21 mouse cellular contexts compared by ENCODE assay signal in the genomic region with DNA sequence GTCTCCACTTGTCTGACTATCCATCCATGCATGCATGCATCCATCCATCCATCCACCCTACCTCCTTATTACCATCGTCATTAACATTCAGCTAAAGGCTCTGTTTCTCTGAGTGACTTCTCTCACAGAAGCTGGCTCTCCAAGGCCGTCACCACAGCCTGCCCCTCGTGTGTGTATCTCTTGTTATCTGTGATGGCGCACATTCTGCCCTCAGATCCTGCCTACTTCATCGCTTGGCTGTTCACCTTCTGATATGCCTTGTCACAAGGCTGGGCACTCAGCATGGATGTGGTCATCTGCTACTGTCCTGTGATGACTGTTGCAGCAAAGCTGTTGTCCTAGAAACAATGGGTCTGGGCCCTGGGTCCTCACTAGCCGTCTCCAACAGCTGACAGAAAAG. TPM values are rescaled to one million over a fixed set of nuclear protein-coding genes. Genes with fewer than 3 reads are reported as not detected.
A peak's percentile ranks its signal among the peaks of the same experiment; 100 is the strongest.
DNase-seq lines count a peak whose midpoint lies in the region; ATAC-seq lines count a peak whose summit lies in the region.
"Had no signal": no experiment of that assay in that cellular context is flagged by ENCODE, and none has a peak within 500 bp of the region (broad histone marks: within the 10 kb centered on the region; RNA-seq: fewer than 3 reads in every experiment).

No protein-coding gene starts in this region.

- H3K9ac ChIP-seq in neural tube, embryonic 12.5 days = 0 out of 2 replicates have a peak overlapping the region, but pooled peaks have one; percentile 21
- peak overlapping the region; percentile 52 for H3K9ac ChIP-seq in liver, embryonic 11.5 days (ENCODE audit: low read depth, low read length)
- H3K9ac ChIP-seq: embryonic facial prominence, embryonic 15.5 days; forebrain, embryonic 15.5 days; heart, embryonic 12.5 days; midbrain, embryonic 12.5 days had no signal

- ATAC-seq in neural tube, embryonic 12.5 days (ENCODE audit: low FRiP score, low read depth) = no peak
- peak; percentile 85 for ATAC-seq in liver, embryonic 11.5 days (replicated peaks; ENCODE audit: low FRiP score)
- ATAC-seq in megakaryocyte progenitor cell, adult 5-6 weeks (replicated peaks; ENCODE audit: poor library complexity) = peak; percentile 84
- ATAC-seq: forebrain, embryonic 15.5 days; inflammation-experienced regulatory T-cells, adult 6 months had no signal

- 78% methylated on average over 6 of the region's 6 CpGs for WGBS in neural tube, embryonic 12.5 days
- WGBS in liver, embryonic 11.5 days = 44% methylated on average over 6 of the region's 6 CpGs

- H3K36me3 ChIP-seq in neural tube, embryonic 12.5 days = peaks cover 41% of the 10 kb centered on the region
- H3K36me3 ChIP-seq in liver, embryonic 11.5 days (ENCODE audit: control insufficient read depth, insufficient read depth, low read length) = peaks cover 30% of the 10 kb centered on the region

- no peak overlapping the region for H3K27ac ChIP-seq in neural tube, embryonic 12.5 days
- peak overlapping the region; percentile 73 for H3K27ac ChIP-seq in liver, embryonic 11.5 days (ENCODE audit: low read depth, low read length)
- H3K27ac ChIP-seq: embryonic facial prominence, embryonic 15.5 days; forebrain, embryonic 15.5 days; midbrain, embryonic 12.5 days had no signal

- H3K9me3 ChIP-seq in neural tube, embryonic 12.5 days = no peaks in the 10 kb centered on the region
- H3K9me3 ChIP-seq in liver, embryonic 11.5 days (ENCODE audit: control insufficient read depth, low read length) = no peaks in the 10 kb centered on the region
- H3K9me3 ChIP-seq: embryonic facial prominence, embryonic 15.5 days; forebrain, embryonic 15.5 days; G1E; heart, embryonic 12.5 days; midbrain, embryonic 12.5 days had no signal

- no peak for DNase-seq in neural tube, embryonic 10.5 days (ENCODE audit: extremely low spot score, low spot score)
- DNase-seq in c-Kit-positive CD71-positive TER-119-positive erythroid progenitor cells, embryonic 14.5 days (ENCODE audit: low spot score) = peak; percentile 71
- DNase-seq in liver, embryonic 11.5 days (ENCODE audit: low spot score) = no peak
- DNase-seq in kidney, postnatal 25 days = no peak
- no peak for DNase-seq in adrenal gland, adult 18-20 months (ENCODE audit: low spot score in 2 of 2)
- DNase-seq: adrenal gland, postnatal 14 days; gastrocnemius, postnatal 36 days; right cerebral cortex, postnatal 14 days had no signal

- H3K4me3 ChIP-seq in neural tube, embryonic 12.5 days = no peak overlapping the region
- no peak overlapping the region for H3K4me3 ChIP-seq in liver, embryonic 11.5 days (ENCODE audit: low read depth, low read length)
- H3K4me3 ChIP-seq: embryonic facial prominence, embryonic 15.5 days; forebrain, embryonic 15.5 days; heart, embryonic 12.5 days; midbrain, embryonic 12.5 days; myocyte had no signal

- H3K4me1 ChIP-seq in neural tube, embryonic 12.5 days = no peaks in the 10 kb centered on the region
- H3K4me1 ChIP-seq in liver, embryonic 11.5 days (replicated peaks; ENCODE audit: control insufficient read depth, insufficient read depth, low read length) = peaks cover 41% of the 10 kb centered on the region

- H3K27me3 ChIP-seq in neural tube, embryonic 12.5 days (replicated peaks) = no peaks in the 10 kb centered on the region
- no peaks in the 10 kb centered on the region for H3K27me3 ChIP-seq in liver, embryonic 11.5 days (replicated peaks; ENCODE audit: control insufficient read depth, insufficient read depth, low read length)
- H3K27me3 ChIP-seq: embryonic facial prominence, embryonic 15.5 days; forebrain, embryonic 15.5 days; heart, embryonic 12.5 days; midbrain, embryonic 12.5 days had no signal

- H3K4me2 ChIP-seq in neural tube, embryonic 12.5 days (replicated peaks) = no peak overlapping the region
- peak overlapping the region; percentile 27 for H3K4me2 ChIP-seq in liver, embryonic 11.5 days
- H3K4me2 ChIP-seq: embryonic facial prominence, embryonic 15.5 days; forebrain, embryonic 15.5 days; heart, embryonic 12.5 days; midbrain, embryonic 12.5 days had no signal

RNA-seq across cellular contexts. Expression of a gene that starts 3.3 kb away (rescaled TPM):
- not detected in 2 replicates for polyA plus RNA-seq in neural tube, embryonic 12.5 days (2016; fragmentation: Nextera tagmentation; extraction: Ambion mirVana)
- polyA plus RNA-seq in liver, embryonic 11.5 days (2014; fragmentation: Nextera tagmentation; extraction: Ambion mirVana) = not detected in 2 replicates
- total RNA-seq in megakaryocyte progenitor cell, adult 5-6 weeks (2015) = not detected in 2 replicates
- total RNA-seq in megakaryocyte progenitor cell, adult 5-6 weeks (2017) = not detected in 2 replicates
- not detected for total RNA-seq in adrenal gland, adult 18-20 months (2021)
- total RNA-seq: adrenal gland, postnatal 14 days; G1E; gastrocnemius, postnatal 36 days; hematopoietic stem cell, adult 5-6 weeks had no signal
- polyA plus RNA-seq: embryonic facial prominence, embryonic 15.5 days; forebrain, embryonic 15.5 days; G1E; heart, embryonic 12.5 days; inflammation-experienced regulatory T-cells, adult 6 months; kidney, embryonic 14.5 days; limb, embryonic 11.5 days; lung, embryonic 16.5 days; midbrain, embryonic 12.5 days; myocyte had no signal

RNA-seq across cellular contexts. Expression of a gene that starts 10.5 kb away (rescaled TPM):
- polyA plus RNA-seq in neural tube, embryonic 12.5 days (2016; fragmentation: Nextera tagmentation; extraction: Ambion mirVana) = 1.1 TPM in 2 replicates
- polyA plus RNA-seq in liver, embryonic 11.5 days (2014; fragmentation: Nextera tagmentation; extraction: Ambion mirVana) = 0.69 and 0.89 TPM in 2 replicates
- total RNA-seq in megakaryocyte progenitor cell, adult 5-6 weeks (2015) = 0.84 and 1.4 TPM in 2 replicates
- 0.27 and 0.92 TPM in 2 replicates for total RNA-seq in megakaryocyte progenitor cell, adult 5-6 weeks (2017)
- under 1 TPM; 0.33 to 0.67 TPM for total RNA-seq in adrenal gland, adult 18-20 months (2021)
- total RNA-seq: gastrocnemius, postnatal 36 days; hematopoietic stem cell, adult 5-6 weeks had no signal

RNA-seq across cellular contexts. Expression of a gene that starts 15.7 kb away (rescaled TPM):
- 78.7 and 83.6 TPM in 2 replicates for polyA plus RNA-seq in neural tube, embryonic 12.5 days (2016; fragmentation: Nextera tagmentation; extraction: Ambion mirVana)
- polyA plus RNA-seq in liver, embryonic 11.5 days (2014; fragmentation: Nextera tagmentation; extraction: Ambion mirVana) = 71.6 and 79.8 TPM in 2 replicates
- 17.5 and 21.1 TPM in 2 replicates for total RNA-seq in megakaryocyte progenitor cell, adult 5-6 weeks (2015)
- 22.7 and 26.0 TPM in 2 replicates for total RNA-seq in megakaryocyte progenitor cell, adult 5-6 weeks (2017)
- total RNA-seq in adrenal gland, adult 18-20 months (2021) = 10 to 100 TPM; 75.0 to 88.2 TPM

RNA-seq across cellular contexts. Expression of a gene that starts 16.5 kb away (rescaled TPM):
- 24.9 and 28.0 TPM in 2 replicates for polyA plus RNA-seq in neural tube, embryonic 12.5 days (2016; fragmentation: Nextera tagmentation; extraction: Ambion mirVana)
- 23.7 and 25.2 TPM in 2 replicates for polyA plus RNA-seq in liver, embryonic 11.5 days (2014; fragmentation: Nextera tagmentation; extraction: Ambion mirVana)
- 20.3 and 20.7 TPM in 2 replicates for total RNA-seq in megakaryocyte progenitor cell, adult 5-6 weeks (2015)
- 33.9 and 36.8 TPM in 2 replicates for total RNA-seq in megakaryocyte progenitor cell, adult 5-6 weeks (2017)
- 10 to 100 TPM; 14.8 to 16.2 TPM for total RNA-seq in adrenal gland, adult 18-20 months (2021)

RNA-seq across cellular contexts. Expression of a gene that starts 17.1 kb away (rescaled TPM):
- polyA plus RNA-seq in neural tube, embryonic 12.5 days (2016; fragmentation: Nextera tagmentation; extraction: Ambion mirVana) = 289 and 295 TPM in 2 replicates
- 246 and 259 TPM in 2 replicates for polyA plus RNA-seq in liver, embryonic 11.5 days (2014; fragmentation: Nextera tagmentation; extraction: Ambion mirVana)
- total RNA-seq in megakaryocyte progenitor cell, adult 5-6 weeks (2015) = 411 and 443 TPM in 2 replicates
- total RNA-seq in megakaryocyte progenitor cell, adult 5-6 weeks (2017) = 375 TPM in 2 replicates
- 100 to 1,000 TPM; 192 to 217 TPM for total RNA-seq in adrenal gland, adult 18-20 months (2021)
